Comparison of ENCODE assay signal across 17 mouse cellular contexts in genomic region chr9:55433875-55434274, GRCm38 (mm10).
"Had no signal": no experiment of that assay in that cellular context is flagged by ENCODE, and none has a peak within 500 bp of the region (broad histone marks: within the 10 kb centered on the region; RNA-seq: fewer than 3 reads in every experiment).

No protein-coding gene starts in this region.

- H3K27ac ChIP-seq: kidney, embryonic 15.5 days; left cerebral cortex, adult 2 months; liver, embryonic 13.5 days; midbrain, embryonic 13.5 days; neural tube, embryonic 12.5 days; neural tube, embryonic 15.5 days; stomach, embryonic 15.5 days had no signal

- H3K4me3 ChIP-seq: kidney, embryonic 15.5 days; left cerebral cortex, adult 2 months; liver, embryonic 13.5 days; midbrain, embryonic 13.5 days; neural tube, embryonic 12.5 days; neural tube, embryonic 15.5 days; stomach, embryonic 15.5 days had no signal

- H3K27me3 ChIP-seq: midbrain, embryonic 13.5 days; stomach, embryonic 15.5 days had no signal

- H3K9ac ChIP-seq: kidney, embryonic 15.5 days; liver, embryonic 13.5 days; neural tube, embryonic 12.5 days; neural tube, embryonic 15.5 days; stomach, embryonic 15.5 days had no signal

- H3K36me3 ChIP-seq: kidney, embryonic 15.5 days; liver, embryonic 13.5 days; midbrain, embryonic 13.5 days; neural tube, embryonic 12.5 days; neural tube, embryonic 15.5 days; stomach, embryonic 15.5 days had no signal

- ATAC-seq: midbrain, embryonic 13.5 days had no signal

- H3K4me2 ChIP-seq: kidney, embryonic 15.5 days; liver, embryonic 13.5 days; midbrain, embryonic 13.5 days; neural tube, embryonic 12.5 days; neural tube, embryonic 15.5 days; stomach, embryonic 15.5 days had no signal

- H3K9me3 ChIP-seq: kidney, embryonic 15.5 days; liver, embryonic 13.5 days; midbrain, embryonic 13.5 days; neural tube, embryonic 12.5 days; neural tube, embryonic 15.5 days; stomach, embryonic 15.5 days had no signal

- DNase-seq: kidney, adult 8-10 months; kidney, postnatal 10 days; kidney, postnatal 36 days; layer of hippocampus, postnatal 36 days; liver, embryonic 13.5 days; lung, adult 2 months; lung, postnatal 14 days; lung, postnatal 4 days; right cerebral cortex, postnatal 25 days; spleen, adult 18-20 months; thymus, postnatal 25 days had no signal
